Mouse (Mus musculus): ENCODE results near the gene Mrpl48. TPM values are rescaled to one million over a fixed set of nuclear protein-coding genes. Genes with fewer than 3 reads are reported as not detected.
"Not testable (repeated sequence)": the region's sequence is repeated elsewhere in the genome, so short reads cannot be mapped to it uniquely, and the experiment has no call there.

Gene Mrpl48
- polyA plus RNA-seq, 1 experiment from 2014 or later, result 62.3 TPM

DNA sequence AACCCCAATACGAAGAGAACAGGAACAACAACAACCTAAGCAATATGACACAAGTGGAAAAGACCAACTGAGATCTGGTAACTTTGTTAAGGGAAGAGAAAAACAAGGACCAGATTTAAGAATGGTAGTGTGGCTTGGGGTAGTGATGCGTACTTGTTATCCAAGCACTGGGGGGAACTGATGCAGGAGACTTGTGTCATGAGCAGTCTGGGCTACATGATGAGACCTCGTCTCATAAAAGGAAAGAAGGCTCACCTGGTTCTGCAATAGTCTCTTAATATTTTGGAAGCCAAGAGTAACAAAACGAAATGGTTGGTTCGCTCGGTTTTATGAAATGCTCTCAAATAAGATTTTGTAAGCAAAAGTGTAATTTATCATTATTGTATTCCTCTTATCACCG is 25.9 kb downstream of the Mrpl48 start:
- no peak for ATAC-seq (ENCODE audit: low FRiP score)
- WGBS, result 41% methylated on average over 7 of the region's 7 CpGs
- Histone ChIP-seq H3K27ac (no peak overlapping the region), H3K27me3 (no peaks in the 10 kb centered on the region), H3K9ac (peak overlapping the region; percentile 78), H3K36me3 (no peaks in the 10 kb centered on the region), H3K4me2 (replicated peaks) (peak overlapping the region; percentile 63), H3K4me3 (peak overlapping the region; percentile 49), H3K4me1 (peaks cover 3% of the 10 kb centered on the region), H3K9me3 (replicated peaks) (no peaks in the 10 kb centered on the region)

DNA sequence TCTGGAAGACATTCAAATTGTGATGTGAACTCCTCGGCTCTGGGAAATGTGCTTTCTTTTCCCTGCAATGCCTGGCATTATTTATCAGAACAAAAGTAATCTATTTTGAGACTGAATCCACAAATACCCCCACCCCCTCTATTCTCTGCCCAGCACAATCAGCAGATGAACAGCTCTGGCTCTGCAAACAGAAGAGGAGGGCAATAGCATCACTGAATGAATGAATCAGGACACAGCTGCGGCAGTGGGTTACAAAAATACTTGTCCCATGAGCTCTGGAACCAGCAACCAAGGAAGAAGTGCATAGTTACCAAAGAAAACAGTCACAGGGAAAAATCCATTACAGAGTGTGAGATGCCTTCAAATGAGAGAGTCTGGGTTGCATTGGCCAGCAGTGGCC is 29.3 kb downstream of the Mrpl48 start:
- no peaks in the 10 kb centered on the region for H3K27me3 ChIP-seq
- no peak overlapping the region for H3K4me3 ChIP-seq
- WGBS, result 66% methylated on average over 2 of the region's 2 CpGs
- no peak overlapping the region for H3K4me2 ChIP-seq (replicated peaks)
- no peaks in the 10 kb centered on the region for H3K36me3 ChIP-seq
- no peaks in the 10 kb centered on the region for H3K9me3 ChIP-seq (replicated peaks)
- H3K27ac ChIP-seq, result no peak overlapping the region
- no peak for ATAC-seq (ENCODE audit: low FRiP score)
- no peak overlapping the region for H3K9ac ChIP-seq
- H3K4me1 ChIP-seq, result peaks cover 3% of the 10 kb centered on the region

DNA sequence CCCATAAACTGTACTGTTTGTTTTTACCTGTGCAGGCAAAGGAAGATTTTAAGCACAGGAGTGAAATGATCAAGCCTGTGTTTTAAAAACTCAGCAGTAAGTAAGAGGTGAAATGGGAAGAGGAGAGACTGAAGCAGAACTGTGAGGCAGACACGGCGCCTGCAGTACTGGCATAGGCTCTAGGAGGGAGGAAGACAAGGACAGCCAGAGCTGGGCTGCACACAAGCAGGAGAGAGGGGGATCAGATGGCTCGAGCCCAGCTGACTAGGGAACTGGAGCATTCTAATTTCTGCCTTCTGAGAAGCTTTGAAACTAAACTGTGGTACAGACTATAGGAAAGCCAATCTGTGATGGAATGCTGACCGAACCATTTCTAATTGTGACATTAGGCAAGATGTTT is 35.4 kb downstream of the Mrpl48 start:
- ATAC-seq (ENCODE audit: low FRiP score), result no peak
- Histone ChIP-seq H3K4me1 (no peaks in the 10 kb centered on the region), H3K9ac (no peak overlapping the region), H3K27me3 (no peaks in the 10 kb centered on the region), H3K4me2 (replicated peaks) (no peak overlapping the region), H3K4me3 (no peak overlapping the region), H3K36me3 (peaks cover 3% of the 10 kb centered on the region; the same call in 1 of the 2 replicates), H3K9me3 (replicated peaks) (no peaks in the 10 kb centered on the region), H3K27ac (no peak overlapping the region)
- WGBS, result 82% methylated on average over 4 of the region's 4 CpGs

DNA sequence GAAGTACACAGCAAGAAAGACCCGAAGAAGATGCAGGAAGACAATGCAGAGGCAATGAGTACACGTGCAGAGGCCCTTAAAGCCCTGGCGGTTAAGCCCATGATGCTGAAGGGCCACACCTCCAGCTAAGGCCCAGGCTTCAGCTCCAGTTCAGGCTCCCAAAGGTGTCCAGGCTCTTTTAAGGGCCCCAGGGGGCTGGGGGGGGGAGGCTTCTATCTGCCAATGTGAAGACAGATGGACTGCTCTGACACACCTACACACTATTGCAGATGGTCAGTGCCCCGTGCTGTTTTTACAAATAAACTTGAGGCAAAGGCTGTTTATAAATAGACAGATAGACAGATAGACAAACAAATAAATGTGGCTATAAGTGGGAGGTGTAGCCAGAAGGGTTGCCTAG is 36.0 kb downstream of the Mrpl48 start:
- Histone ChIP-seq H3K4me3 (no peak overlapping the region), H3K27ac (no peak overlapping the region), H3K9me3 (replicated peaks) (no peaks in the 10 kb centered on the region), H3K36me3 (peaks cover 7% of the 10 kb centered on the region; the same call in 1 of the 2 replicates), H3K27me3 (no peaks in the 10 kb centered on the region), H3K4me2 (replicated peaks) (no peak overlapping the region), H3K4me1 (no peaks in the 10 kb centered on the region), H3K9ac (no peak overlapping the region)
- ATAC-seq (ENCODE audit: low FRiP score), result no peak
- WGBS, result 82% methylated on average over 4 of the region's 4 CpGs

DNA sequence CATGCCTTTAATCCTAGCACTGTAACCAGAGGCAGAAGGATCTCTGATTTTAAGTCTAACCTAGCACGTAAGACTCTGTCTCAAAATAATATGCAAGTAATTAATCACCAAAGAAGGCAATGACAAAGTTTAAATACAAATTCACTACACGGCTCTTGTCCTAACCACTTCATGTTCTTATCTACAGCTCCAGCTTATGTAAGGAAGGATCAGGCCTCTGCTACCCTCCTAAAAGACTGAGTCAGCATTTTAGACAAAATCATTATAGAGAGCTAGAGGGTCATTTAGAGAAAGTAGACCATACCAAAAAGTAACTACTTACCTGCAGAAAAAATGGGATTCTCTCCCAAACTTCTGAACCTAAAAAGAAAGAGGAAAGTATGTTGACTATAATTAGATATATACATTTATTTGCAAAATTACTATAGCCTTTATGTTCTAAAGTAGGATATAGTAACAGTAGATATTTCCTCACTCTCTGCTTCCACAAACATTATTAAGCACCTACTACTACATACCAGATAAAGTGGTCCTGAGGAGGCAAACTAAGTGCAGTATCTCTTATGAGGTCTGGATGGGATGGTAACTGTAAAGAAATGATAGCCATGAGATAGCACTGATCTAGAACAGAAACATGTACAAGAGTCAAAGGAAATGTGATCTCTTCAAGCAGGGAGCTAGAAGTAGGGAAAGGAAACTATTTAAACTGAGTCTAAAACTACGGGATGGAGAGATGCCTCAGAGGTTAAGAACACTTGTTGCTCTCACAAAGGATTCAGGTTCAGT is 37.0 kb downstream of the Mrpl48 start:
- 90% methylated on average over 3 of the region's 3 CpGs for WGBS

DNA sequence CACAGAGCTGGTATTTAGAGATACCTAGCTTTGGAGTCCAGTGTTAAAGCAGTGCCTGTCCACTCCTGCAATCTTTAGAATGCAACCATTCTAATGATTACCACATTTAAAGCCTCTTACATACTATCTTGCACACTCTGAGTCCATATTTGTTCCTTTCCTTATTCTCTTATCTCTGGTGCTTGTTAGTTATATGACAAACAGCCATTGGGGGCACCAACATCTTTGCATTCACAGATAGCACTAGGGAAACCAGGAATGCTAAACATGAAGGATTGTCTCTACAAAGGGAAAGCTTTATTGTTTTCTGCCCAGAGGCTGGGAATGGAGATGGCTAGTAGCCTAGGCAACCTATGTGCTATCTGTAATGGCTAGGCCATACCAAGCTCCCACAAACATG is 38.2 kb downstream of the Mrpl48 start:
- Histone ChIP-seq H3K27me3 (no peaks in the 10 kb centered on the region), H3K9ac (no peak overlapping the region), H3K27ac (no peak overlapping the region), H3K4me2 (replicated peaks) (no peak overlapping the region), H3K9me3 (replicated peaks) (no peaks in the 10 kb centered on the region), H3K36me3 (peaks cover 9% of the 10 kb centered on the region), H3K4me1 (no peaks in the 10 kb centered on the region), H3K4me3 (no peak overlapping the region)
- ATAC-seq (ENCODE audit: low FRiP score), result no peak

More for the DNA sequence above, 37.0 kb downstream of the Mrpl48 start:
- Histone ChIP-seq H3K27me3 (no peaks in the 10 kb centered on the region), H3K4me3 (no peak overlapping the region), H3K36me3 (peaks cover 7% of the 10 kb centered on the region; the same call in 1 of the 2 replicates), H3K27ac (no peak overlapping the region), H3K4me2 (replicated peaks) (no peak overlapping the region), H3K4me1 (no peaks in the 10 kb centered on the region), H3K9ac (no peak overlapping the region), H3K9me3 (replicated peaks) (no peaks in the 10 kb centered on the region)
- ATAC-seq (ENCODE audit: low FRiP score), result no peak

DNA sequence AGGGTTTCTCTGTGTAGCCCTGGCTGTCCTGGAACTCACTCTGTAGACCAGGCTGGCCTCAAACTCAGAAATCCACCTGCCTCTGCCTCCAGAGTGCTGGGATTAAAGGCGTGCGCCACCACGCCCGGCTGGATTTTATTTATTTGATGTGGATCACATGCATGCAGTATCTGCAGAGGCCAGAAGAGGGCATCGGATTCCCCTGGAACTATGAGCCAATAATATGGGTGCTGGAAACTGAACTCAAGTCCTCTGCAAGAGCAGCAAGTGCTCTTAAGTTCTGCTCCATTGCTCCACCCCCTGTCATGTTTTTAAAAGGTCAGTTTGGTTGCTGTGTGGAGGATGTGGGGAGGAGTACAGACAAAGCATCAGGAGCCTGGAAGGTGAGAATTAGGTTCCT is 40.9 kb downstream of the Mrpl48 start:
- H3K27me3 ChIP-seq; H3K9me3 ChIP-seq (replicated peaks); H3K4me2 ChIP-seq (replicated peaks); H3K9ac ChIP-seq; H3K27ac ChIP-seq; ATAC-seq (ENCODE audit: low FRiP score); H3K4me3 ChIP-seq; H3K4me1 ChIP-seq: not testable (repeated sequence)
- WGBS, result 79% methylated on average over 5 of the region's 5 CpGs
- H3K36me3 ChIP-seq, result peaks cover 13% of the 10 kb centered on the region

DNA sequence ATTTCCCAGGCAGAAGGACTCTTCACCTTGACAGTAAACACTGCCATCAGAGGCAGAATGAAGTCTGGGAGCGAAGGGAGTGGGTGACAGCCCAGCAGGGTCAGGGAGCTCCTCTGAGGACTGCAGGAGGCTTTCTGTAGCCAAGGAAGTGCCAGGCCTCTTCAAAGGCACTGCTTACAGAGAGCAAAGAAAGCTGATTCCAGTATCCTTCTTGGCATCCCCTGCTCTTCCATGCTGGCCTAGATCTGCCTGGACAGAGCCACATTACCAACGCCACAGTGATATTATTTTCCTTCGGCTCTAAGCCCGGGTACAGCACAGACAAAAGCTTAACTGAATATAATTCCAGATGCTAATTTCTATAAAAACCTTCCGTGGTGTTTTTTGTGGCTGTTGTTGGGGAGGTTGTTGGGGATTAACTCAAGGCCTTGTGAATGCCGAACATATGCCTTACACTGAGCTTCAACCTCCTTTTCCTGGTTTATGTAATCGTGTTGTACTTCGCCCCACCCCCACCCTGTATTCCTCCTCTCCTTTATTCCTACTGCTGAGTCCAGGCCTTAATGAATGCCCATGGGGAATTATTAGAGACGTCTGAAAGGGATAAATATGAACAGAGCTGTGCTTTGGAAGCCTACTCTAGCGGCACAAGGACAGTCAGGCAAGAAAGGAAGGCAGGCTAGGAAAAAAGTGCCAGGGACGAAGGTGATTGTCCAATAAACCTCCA is 46.1 kb downstream of the Mrpl48 start:
- Histone ChIP-seq H3K4me1 (0 out of 2 replicates have a peak, but pooled peaks cover 4% of the 10 kb centered on the region), H3K4me2 (replicated peaks) (no peak overlapping the region), H3K9ac (0 out of 2 replicates have a peak overlapping the region, but pooled peaks have one; percentile 2), H3K27ac (peak overlapping the region; percentile 70), H3K27me3 (no peaks in the 10 kb centered on the region), H3K4me3 (no peak overlapping the region), H3K36me3 (peaks cover 7% of the 10 kb centered on the region), H3K9me3 (replicated peaks) (no peaks in the 10 kb centered on the region)
- ATAC-seq (ENCODE audit: low FRiP score), result no peak
- 69% methylated on average over 11 of the region's 11 CpGs for WGBS

DNA sequence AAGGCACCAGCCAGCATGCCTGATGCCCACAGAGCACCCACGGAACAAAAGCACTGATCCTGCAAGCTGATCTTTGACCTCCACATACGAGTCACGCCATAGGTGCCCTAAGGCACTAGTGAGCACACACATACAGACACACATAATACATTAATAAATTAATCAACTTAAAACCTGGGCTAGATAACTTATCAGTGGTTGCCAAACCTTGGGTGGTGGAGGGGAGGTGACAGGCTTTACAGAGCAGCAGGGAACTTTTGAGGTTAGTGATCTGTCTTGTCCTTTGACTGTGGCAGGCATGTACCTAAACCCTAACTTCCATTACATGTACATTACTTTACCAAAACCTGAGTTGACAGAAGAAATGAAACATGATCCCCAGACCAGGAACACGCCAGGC is 48.8 kb downstream of the Mrpl48 start:
- 80% methylated on average over 4 of the region's 4 CpGs for WGBS
- H3K4me3 ChIP-seq, result no peak overlapping the region
- H3K36me3 ChIP-seq, result no peaks in the 10 kb centered on the region
- H3K27me3 ChIP-seq, result no peaks in the 10 kb centered on the region
- H3K9ac ChIP-seq, result no peak overlapping the region
- H3K4me2 ChIP-seq (replicated peaks), result no peak overlapping the region
- peaks cover 14% of the 10 kb centered on the region for H3K4me1 ChIP-seq
- ATAC-seq (ENCODE audit: low FRiP score), result no peak
- H3K9me3 ChIP-seq (replicated peaks), result no peaks in the 10 kb centered on the region
- H3K27ac ChIP-seq, result no peak overlapping the region

DNA sequence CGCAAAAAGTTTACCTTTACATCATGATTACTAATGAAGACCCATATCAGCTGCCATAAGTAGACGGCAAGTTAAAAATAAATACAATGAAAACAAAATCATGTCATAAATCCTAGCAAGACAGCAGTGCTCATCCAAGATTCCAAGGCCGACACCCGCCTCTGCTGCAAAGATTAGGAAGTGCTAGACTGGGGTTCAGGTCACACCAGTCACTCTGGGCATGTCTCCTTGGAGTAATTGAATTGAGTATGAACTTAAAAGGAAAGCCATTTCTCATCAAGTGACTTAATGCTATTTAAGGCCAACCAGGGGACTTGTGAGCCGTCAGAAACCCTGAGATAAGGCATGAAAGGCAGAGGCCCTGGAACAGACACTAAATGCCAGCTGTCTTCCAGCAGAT is 50.9 kb downstream of the Mrpl48 start:
- 80% methylated on average over 5 of the region's 5 CpGs for WGBS
- Histone ChIP-seq H3K9ac (no peak overlapping the region), H3K4me1 (peaks cover 14% of the 10 kb centered on the region), H3K36me3 (no peaks in the 10 kb centered on the region), H3K9me3 (replicated peaks) (no peaks in the 10 kb centered on the region), H3K4me2 (replicated peaks) (no peak overlapping the region), H3K4me3 (no peak overlapping the region), H3K27ac (no peak overlapping the region), H3K27me3 (no peaks in the 10 kb centered on the region)
- no peak for ATAC-seq (ENCODE audit: low FRiP score)

DNA sequence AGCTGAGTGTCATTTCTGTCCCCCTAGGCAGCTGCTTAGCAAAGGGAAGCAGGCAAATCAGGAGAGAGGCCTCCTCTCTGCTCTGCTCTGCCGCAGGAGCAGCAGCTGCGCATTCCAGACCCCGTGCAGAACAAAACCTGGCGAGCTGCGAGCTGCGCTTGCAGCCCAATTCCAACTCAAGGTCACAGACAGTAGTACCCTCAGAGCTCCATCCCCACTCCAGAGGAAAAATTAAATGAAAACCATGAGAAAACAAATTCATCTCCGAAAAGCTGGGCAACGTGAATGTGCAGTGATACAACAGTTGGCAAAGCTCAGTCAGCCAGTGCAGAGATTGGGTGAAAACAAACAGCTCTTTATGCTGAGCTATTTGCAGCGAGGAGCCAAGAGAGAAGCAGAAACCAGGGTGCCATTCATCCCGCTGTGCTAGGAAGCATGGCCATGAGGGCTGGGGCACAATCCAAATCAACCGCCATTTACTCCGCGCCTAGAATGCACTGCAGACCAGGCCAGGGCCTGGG is 52.6 kb downstream of the Mrpl48 start:
- 26% methylated on average over 13 of the region's 13 CpGs for WGBS
- H3K27me3 ChIP-seq, result no peaks in the 10 kb centered on the region
- H3K4me1 ChIP-seq, result peaks cover 9% of the 10 kb centered on the region
- peak overlapping the region; percentile 47; the same call in 1 of the 2 replicates for H3K9ac ChIP-seq
- peak; percentile 85 for ATAC-seq (ENCODE audit: low FRiP score)
- H3K9me3 ChIP-seq (replicated peaks), result no peaks in the 10 kb centered on the region
- H3K27ac ChIP-seq, result peak overlapping the region; percentile 87
- 0 out of 2 replicates have a peak, but pooled peaks cover 4% of the 10 kb centered on the region for H3K36me3 ChIP-seq
- peak overlapping the region; percentile 24 for H3K4me2 ChIP-seq (replicated peaks)
- no peak overlapping the region for H3K4me3 ChIP-seq

DNA sequence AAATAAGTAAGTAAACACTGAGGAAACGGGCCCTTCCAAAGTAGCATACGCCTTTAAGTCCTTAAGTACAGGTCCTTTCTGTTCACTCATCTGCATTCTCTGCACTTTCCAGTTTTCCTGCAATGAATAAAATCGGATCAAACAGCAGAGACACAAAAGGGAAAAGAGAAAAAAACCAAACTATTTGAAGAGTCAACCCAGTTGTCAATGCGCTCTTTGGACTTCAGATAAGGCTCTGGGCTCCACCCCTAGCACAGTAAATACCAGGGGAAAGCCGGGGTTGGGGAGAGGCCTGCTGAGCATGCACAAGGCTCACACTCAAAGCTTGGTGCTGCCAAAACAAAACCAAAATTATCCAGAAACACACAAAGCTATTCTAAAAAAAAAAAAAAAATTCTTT is 53.2 kb downstream of the Mrpl48 start:
- no peak for ATAC-seq (ENCODE audit: low FRiP score)
- Histone ChIP-seq H3K36me3 (0 out of 2 replicates have a peak, but pooled peaks cover 4% of the 10 kb centered on the region), H3K4me3 (no peak overlapping the region), H3K27ac (peak overlapping the region; percentile 87), H3K4me2 (replicated peaks) (no peak overlapping the region), H3K4me1 (peaks cover 9% of the 10 kb centered on the region), H3K9ac (no peak overlapping the region), H3K27me3 (no peaks in the 10 kb centered on the region), H3K9me3 (replicated peaks) (no peaks in the 10 kb centered on the region)
- WGBS, result 69% methylated on average over 5 of the region's 5 CpGs
